Mouse (Mus musculus): ENCODE data around the gene Nfyb.

DNA sequence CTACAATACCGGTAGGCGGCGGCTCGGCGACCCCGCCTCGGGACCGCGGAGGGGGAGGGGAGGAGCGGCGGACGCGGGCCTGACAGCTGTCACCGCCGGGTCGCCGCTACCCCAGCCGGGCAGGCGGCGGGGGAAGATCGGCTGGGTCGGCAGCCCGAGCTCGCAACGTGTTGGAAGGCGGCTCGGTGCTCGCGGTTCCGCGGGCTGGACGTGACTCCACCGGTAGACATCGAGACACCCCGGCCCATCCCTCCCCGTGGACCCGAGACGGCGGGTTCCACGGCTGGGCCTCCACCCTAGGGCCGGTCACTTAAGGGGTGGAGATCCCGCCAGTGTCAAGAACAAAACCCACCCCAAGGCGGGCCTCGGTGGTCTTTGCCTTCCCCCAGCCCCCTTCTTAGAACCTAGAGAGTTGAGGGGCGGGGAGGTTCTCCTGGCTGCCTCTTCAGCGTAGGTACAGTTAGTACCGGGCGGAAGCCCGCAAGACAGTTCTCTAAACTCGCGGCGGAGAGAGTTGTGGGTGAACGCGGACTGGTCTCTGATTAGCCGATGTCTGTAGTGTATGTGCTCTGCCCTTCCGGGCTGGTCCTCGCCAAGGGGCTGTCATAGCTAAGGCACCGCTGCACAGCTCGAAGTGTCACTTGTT, 64.5 kb downstream of the Nfyb start:
- TF ChIP-seq GATA1 (IDR thresholded peaks at IDR 0.05; ENCODE audit: borderline replicate concordance, low read length) (no peak), FLI1 (IDR thresholded peaks at IDR 0.05; ENCODE audit: low read length) (no peak)

Data from megakaryocyte, embryonic 14.5 days (primary cell).